Mouse (Mus musculus) layer of hippocampus, adult 11-12 months (tissue): ENCODE data around the gene Pmm2.

Source experiments
- DNase-seq: peaks from one replicate; pipeline ENCODE4 v3.0.0; 2022; ENCODE audit warnings: low spot score

Gene Pmm2

GRCm38 (mm10) chr16:8637217-8638051 lies at the start of gene Pmm2, which contains the start of gene Tmem186:
Gene Pmm2, plus strand, starts transcription at chr16:8637674.
Gene Tmem186, minus strand, starts transcription at chr16:8637712.
- peak; percentile 82 for DNase-seq

GRCm38 (mm10) chr16:8595411-8595810 lies 42.1 kb upstream of the Pmm2 start:
- peak; percentile 72 for DNase-seq

- DNase-seq: peak; percentile 37
Measured at GRCm38 (mm10) chr16:8596336-8596735, 41.1 kb upstream of the Pmm2 start.

- no peak for DNase-seq
Measured at GRCm38 (mm10) chr16:8597516-8597915, 40.0 kb upstream of the Pmm2 start.

- no peak for DNase-seq
Measured at GRCm38 (mm10) chr16:8603789-8604188, 33.7 kb upstream of the Pmm2 start.

GRCm38 (mm10) chr16:8610397-8610796 lies 27.1 kb upstream of the Pmm2 start:
- no peak for DNase-seq

- DNase-seq: no peak
Measured at GRCm38 (mm10) chr16:8612214-8613005, 25.1 kb upstream of the Pmm2 start.

GRCm38 (mm10) chr16:8613039-8613438 lies 24.4 kb upstream of the Pmm2 start:
- no peak for DNase-seq

GRCm38 (mm10) chr16:8613447-8613846 lies 24.0 kb upstream of the Pmm2 start:
- no peak for DNase-seq

GRCm38 (mm10) chr16:8619659-8620314 lies 17.7 kb upstream of the Pmm2 start:
- no peak for DNase-seq

GRCm38 (mm10) chr16:8620315-8621115 lies 17.0 kb upstream of the Pmm2 start:
- no peak for DNase-seq

- no peak for DNase-seq
Measured at GRCm38 (mm10) chr16:8630419-8630818, 7.1 kb upstream of the Pmm2 start.

GRCm38 (mm10) chr16:8631428-8631827 lies 6.0 kb upstream of the Pmm2 start:
- no peak for DNase-seq

GRCm38 (mm10) chr16:8636867-8637216 lies 632 bp upstream of the Pmm2 start:
- DNase-seq: no peak

- DNase-seq: no peak
Measured at GRCm38 (mm10) chr16:8638131-8638530, 657 bp downstream of the Pmm2 start.

GRCm38 (mm10) chr16:8639466-8640191 lies 2.2 kb downstream of the Pmm2 start:
- DNase-seq: no peak

- peak; percentile 56 for DNase-seq
Measured at GRCm38 (mm10) chr16:8643855-8644254, 6.4 kb downstream of the Pmm2 start.

- peak; percentile 29 for DNase-seq
Measured at GRCm38 (mm10) chr16:8645546-8645945, 8.1 kb downstream of the Pmm2 start.

GRCm38 (mm10) chr16:8650007-8650406 lies 12.5 kb downstream of the Pmm2 start:
- DNase-seq: no peak

- DNase-seq: no peak
Measured at GRCm38 (mm10) chr16:8655108-8655507, 17.6 kb downstream of the Pmm2 start.

- DNase-seq: no peak
Measured at GRCm38 (mm10) chr16:8655599-8655998, 18.1 kb downstream of the Pmm2 start.
